Mouse (Mus musculus) cerebellum, adult 2 months (tissue): ENCODE data around the gene Dscam.

Experiments used
- CTCF ChIP-seq: fragments of 200-500 bp; IDR thresholded peaks from 2 replicates; pipeline ENCODE4 v1.5.1; 2011; ENCODE audit warnings: low read depth, mild to moderate bottlenecking, control low read depth, low read length, moderate library complexity, borderline replicate concordance; ENCODE audit not compliant: insufficient read depth
- POLR2A ChIP-seq: fragments of 200-500 bp; IDR thresholded peaks from 2 replicates; pipeline ENCODE4 v1.6.1; 2011; ENCODE audit warnings: low read length, control low read depth, borderline replicate concordance; ENCODE audit not compliant: insufficient read depth

DNA sequence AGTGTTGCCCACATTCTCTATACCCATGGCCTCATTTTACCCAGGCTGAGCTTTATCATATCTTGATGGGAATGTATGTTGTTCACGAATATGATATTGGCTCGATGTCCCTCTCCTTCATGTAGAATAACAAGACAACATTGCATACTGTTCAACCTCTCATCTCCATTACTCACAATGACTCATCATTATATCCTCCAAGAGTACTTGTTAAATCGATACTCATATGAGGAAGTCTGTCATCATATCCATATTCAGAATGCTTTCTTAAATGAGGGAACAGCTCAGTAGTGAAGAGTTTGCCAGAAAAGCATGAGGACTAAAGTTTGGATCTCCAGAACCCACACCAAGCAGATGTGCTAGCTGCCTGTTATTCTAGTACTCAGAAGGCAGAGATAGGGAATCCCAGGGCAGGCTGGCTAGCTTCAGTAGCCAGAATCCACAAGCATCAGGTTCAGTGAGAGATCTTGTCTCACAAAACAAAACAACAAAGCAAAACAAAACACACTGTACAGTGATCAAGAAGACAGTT is 327.7 kb downstream of the Dscam start:
- TF ChIP-seq CTCF (no peak), POLR2A (no peak)
